Mouse (Mus musculus): ENCODE measurements around the gene Suox.
A peak's percentile ranks its signal among the peaks of the same experiment; 100 is the strongest.
"Not testable (repeated sequence)": the region's sequence is repeated elsewhere in the genome, so short reads cannot be mapped to it uniquely, and the experiment has no call there.

Suox gene

DNA sequence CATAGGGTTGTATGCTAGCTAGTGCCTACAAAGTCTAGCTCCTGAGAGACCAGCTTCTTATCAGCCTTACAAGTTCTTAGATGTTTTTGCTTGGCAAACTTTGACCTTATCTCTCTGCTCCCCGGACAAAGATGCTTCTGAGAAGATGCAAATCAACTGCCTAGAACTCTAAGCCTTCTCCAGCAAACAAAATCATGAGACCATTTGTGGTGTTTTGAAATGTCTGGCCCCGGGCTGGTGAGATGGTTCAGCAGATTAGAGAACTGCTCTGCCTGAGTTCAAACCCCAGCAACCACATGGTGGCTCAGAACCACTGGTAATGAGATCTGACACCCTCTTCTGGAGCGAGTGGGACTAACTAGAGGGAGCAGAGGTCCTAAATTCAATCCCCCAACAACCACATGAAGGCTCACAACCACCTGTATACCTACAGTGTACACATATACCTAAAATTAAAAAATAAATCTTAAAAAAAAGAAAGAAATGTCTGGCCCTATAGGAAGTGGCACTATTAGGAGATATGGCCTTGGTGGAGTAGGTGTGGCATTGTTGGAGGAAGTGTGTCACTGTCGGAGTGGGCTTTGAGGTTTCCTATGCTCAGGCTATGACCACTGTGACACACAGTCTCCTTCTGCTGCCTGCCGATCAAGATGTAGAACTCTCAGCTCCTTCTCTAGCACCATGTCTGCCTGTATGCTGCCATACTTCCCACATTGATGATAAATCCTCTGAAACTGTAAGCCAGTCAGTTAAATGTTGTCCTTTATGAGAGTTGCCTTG is 10.2 kb downstream of the Suox start:
- DNase-seq, result no peak

DNA sequence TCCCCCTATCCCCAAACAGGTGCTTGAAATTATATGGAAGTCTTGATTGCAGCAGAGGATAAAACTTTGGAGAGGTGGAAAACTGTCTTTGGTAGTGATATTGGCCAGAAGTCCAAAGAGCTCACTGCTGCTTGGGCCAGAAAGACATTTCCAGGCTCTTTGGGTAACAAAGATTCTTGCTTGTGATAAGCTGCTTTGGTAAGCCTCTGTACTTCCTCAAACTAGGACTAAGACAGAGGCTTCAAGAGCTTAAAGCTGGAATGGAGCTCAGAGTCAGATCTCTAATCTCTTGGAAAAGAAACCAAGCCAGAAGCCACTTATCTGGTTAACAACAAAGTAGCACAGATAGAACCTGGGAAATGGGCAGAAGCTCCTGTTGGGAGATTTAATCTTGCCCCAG is 11.4 kb downstream of the Suox start:
- DNase-seq, result no peak

DNA sequence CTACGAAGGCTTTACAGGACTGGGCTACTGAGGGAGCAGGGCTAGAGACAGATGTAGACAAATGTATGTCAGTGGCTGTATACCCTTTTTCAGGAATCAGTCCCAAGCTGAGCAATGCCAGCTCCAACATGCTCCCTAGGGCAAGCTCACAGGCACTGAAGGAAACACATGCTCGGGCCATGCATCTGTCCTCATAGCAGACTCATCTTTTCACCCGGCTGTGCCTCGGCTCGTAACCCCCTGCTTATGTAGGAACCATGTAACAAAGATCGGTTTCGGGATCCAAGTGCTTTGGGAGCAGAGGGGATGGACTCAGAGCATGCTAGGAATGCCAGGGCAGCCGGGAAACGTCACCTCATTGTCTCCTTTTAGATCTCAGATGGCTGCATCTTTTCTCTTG is 14.4 kb downstream of the Suox start:
- no peak for DNase-seq

DNA sequence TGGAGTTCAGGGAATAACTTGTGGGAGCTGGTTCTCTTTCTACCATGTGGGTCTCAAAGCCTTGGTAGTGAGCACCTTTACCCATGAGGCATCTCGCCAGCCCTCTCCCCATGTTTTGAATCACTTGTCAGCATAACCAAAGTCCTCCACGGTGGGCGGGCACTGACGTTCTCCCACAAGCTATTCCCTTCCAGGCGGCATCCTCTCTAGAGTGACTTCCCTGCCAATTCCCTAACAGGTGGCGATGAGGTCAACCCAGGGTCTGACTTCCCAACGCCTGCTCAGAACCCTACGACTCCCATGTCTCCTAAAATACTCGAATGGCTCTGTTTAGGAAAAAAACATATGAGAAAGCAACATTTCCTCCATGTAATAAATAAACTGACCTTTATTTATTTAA is 16.0 kb downstream of the Suox start:
- no peak for DNase-seq

DNA sequence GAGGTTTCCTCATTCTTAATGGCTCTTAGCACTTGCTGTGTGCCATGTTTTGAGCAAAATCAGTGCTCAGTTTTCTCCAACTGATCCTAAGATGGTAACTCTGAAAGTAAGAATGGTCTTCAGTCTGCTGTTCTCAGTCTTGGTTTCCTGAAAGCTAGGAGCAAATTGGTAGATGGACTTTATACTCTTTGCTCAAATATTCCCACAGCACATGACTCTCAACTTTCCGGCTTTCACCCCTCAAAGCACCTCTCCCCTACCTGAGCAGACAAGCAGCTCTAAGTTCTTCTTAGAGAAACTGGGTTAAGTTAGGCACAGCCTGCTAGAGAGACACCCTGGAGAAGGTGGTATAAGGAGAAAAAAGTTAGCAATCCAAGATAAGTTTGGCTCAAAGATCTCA is 17.1 kb downstream of the Suox start:
- no peak for DNase-seq

DNA sequence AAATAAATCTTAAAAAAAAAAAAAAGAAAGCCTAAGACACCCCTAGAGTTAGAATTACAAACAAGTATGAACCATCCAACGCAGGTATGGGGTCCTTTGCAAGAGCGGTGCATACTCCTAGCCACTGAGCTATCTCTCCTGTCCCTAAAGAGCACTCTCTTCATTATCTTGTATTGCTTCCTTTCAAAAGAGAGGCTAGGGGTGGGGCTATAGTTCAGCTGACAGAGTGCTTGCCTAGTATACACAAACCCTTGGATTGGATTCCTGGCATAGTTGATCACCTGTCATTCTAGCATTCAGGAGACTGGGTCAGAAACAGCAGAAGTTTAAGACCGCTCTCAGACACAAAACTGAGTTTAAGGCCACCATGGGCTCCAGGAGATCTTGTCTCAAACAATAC is 18.6 kb downstream of the Suox start:
- no peak for DNase-seq

DNA sequence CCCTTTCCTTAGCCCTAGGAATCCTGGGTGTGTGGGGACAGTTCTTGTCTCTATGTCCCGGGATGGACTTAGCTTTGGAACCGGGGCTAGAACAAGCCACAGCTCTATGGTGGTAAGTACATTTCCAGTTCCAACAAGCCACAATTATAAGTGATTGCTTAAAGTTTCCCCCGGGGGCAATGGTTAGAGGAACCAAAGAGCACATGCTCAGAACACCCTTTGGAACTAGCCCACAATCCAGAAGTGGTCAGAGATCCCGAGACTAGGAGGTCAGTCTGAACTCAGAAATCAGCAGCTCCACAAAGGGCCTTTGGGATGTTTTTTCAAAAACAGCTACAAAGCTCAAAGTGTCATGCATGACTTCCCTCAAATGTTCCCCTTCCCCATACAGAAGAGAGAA is 20.0 kb downstream of the Suox start:
- DNase-seq, result no peak

DNA sequence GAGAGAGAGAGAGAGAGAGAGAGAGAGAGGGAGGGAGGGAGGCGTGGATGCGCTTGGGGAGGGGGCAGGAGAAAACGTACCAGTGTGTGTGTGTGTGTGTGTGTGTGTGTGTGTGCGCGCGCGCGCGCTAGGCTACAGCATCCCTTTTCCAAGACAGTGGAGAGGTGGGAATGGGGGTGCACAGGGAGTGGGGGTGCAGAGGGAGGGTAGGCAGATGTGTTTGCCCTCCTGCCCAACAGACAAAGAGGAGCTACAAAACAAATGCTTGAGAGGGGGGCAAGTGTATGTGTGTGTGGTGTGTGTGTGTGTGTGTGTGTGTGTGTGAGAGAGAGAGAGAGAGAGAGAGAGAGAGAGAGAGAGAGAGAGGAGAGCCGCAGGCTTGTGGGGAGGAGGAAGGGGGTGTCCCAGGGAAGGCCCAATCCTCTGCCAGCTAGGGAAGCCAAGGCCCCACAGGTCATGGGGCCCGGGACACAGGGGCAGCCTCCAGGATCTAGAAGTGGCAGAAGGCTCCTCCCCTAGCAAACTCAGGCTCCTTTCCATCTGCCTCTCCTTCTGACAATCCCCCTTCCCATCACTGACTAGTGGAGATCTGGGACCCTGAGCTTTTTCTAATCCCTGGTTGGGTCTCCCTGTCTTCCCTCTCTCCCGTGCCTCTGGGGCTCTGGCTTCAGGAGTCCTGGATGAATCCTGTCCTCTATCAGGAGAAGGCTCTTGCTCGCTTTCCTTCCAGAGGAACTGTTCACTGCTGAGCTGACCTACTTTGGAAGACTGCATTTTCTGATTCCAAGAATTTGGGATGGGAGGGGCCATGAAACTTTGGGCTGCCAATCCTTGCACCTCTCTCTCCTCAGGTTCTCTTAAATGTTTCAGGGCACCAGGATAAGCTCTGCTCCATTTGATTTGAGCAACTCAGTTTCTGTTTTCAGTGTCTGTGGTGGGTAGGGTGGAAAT is 27.5 kb downstream of the Suox start:
- DNase-seq, result peak; percentile 42 to 43

DNA sequence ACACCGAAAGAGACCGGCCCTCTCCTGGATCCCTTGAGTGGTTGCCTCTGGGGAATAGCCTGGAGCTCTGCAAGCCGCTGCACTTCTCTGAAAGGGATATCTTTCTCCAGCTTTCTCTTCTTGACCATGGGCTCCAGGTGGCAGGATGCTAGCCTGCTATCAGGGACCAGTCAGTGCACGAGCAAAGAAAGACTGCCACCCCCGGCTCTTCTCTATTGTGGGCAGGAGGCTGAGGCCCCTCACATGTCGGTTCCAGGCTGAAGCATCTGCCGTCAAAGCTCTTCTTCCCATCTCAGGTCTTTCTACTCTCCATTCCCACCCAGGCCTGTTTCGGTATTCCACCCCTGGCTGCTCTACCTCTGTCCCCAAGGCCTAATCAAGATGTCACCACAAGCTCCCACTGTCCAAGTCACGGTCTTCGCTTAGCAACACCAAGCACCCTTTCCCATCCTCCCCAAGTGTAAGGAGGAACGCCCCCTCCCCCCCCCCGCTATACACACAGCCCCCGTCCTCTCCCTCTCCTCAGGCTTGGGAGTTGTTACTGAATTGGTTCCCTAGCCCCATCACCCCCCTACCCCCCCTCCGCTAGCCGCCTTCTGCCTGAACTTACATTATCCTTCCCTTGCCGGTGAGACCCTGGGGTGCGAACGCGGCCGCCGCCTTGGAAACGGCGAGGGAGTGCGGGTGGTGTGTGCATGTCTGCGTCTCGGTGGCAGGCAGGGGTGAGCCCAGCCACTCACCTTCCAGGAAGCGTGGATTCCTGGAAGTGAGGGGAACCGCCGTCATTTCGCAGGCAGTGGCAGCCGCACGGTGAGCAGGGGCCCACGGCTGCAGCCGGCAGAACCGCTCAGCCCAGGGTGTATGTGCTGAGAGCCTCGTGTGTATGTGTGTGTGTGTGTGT is 28.5 kb downstream of the Suox start, which contains the start of gene Ikzf4:
Gene Ikzf4, minus strand, starts transcription at position 881 of the 901 bp plus-strand sequence.
- peak; percentile 58 to 61 for DNase-seq

DNA sequence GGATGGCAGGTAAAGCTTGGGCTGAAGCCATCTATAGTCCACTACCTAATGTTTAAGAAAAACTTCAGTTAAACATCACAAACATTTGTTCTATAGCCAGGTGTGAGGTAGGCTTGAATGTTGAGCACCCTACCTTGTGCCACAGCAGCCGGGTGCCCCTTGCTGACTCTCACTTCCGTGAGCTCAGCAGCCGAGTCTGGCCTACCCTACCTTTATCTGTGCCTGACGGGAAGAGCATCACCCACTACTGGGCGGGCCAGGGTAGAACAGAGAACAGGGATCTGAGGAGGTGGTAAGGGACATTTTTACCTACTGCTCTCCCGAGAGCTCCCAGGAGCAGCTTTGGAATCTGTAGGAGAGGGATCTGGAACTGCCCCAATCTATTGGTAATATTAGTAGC is 31.1 kb downstream of the Suox start:
- DNase-seq, result no peak

DNA sequence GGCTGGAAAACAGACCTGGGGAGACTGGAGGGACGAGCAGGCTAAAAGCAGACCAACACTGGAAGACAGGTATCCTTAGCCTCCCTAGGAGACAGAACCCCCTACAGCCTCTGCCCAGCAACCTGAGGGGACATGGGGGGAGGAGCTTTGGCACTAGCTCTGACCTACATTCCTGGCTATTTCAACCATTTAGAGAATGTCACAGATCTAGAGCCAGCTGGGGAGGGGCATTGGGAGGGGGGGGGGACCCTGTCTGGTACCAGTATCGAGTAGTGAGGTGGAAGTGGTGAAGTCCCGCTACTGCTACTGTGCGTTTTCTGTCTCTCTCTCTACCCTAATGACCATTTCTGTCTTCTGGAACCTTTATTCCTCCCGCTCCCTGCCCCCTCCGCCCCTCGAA is 32.0 kb downstream of the Suox start:
- DNase-seq, result no peak

DNA sequence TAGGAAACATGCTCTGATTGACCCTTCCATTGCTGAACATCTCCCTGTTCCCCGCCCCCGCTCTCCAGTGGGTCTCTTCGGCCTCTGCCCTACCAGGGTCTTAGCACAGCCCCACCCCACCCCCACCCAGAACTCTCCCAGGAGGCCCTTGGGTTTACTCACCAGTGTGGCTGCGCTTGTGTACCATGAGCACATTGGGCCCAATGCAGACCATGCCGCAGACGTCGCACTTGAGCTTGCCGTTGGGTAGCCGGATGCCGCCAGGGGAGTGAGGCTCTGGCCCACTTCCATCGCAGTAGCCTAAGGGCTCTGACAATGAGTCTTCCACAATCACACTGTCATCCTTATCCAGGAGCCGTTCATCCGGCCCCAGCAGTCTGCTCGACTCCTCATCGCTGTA is 33.0 kb downstream of the Suox start:
- DNase-seq, result no peak

DNA sequence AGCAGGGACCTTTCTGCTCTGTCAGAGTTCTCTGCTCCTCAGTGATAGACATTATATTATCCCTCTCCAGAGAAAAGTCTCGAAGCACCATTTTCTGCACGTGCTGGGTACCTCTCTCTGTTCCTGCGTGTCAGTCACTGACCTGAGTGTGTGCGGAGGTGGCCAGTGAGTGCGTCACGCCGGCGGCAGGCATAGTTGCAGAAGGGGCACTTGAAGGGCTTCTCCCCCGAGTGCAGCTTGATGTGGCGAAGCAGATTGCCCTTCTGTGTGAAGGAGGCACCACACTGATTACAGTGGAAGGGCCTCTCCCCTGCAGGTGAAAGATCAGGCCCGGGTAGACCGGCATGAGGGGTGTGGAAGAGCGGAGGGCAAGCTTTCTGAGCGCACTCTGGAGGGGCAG is 33.9 kb downstream of the Suox start:
- no peak for DNase-seq

DNA sequence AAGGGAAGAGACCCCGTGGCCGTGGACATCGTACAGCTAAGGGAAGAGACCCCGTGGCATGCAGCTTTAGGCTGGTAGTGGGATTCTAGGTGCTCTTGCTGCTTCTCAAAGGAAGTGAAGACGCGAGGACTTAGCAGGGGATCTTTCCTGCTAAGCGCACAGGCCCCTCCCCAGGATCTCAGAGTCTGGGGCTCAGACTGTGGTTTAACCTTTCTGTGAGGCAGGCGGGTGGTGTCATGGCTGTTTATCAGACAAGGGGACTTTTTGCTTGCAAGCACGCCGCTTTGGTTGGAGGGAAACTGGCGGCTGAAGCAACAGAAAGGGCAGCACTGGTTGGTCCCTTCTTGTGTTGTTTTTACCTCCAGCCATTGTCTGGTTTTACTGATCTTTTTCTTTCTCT is 36.9 kb downstream of the Suox start:
- no peak for DNase-seq

DNA sequence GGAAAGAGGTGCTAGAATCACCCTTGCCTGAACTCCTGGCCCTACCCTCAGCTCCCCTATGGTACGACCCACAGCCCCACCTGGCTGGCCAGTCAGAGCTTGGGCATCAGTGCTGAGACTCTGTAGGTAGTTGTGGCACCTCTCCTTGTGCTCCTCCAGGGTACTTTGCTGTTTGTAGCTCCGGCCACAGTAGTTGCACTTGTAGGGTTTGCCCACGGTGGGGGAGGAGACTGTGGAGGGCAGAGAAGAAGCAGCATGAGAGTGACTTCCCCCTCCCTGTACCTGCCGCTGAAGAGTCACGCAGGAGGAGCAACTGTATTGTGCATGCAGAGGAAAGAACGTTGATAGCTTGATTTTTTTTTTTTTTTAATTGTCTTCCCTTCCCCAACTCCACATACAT is 37.3 kb downstream of the Suox start:
- DNase-seq, result no peak

DNA sequence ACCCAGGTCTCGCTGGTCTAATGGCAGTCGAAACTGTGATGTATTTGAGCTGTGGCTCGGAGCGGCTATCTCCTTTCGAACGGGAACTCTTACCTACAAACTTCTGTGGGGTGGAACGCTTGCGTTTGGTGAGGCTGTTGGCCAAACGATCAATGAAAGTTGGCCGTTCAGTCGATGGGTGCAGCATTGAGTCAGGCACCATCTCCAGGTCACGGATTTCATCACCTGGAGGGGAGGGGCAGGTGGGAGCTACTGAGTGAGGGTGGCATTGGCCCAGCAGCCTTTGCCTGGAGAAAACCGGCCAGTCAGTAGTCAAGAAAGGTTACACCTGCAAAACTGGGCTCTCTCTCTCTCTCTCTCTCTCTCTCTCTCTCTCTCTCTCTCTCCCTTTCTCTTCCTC is 38.2 kb downstream of the Suox start:
- DNase-seq, result no peak

DNA sequence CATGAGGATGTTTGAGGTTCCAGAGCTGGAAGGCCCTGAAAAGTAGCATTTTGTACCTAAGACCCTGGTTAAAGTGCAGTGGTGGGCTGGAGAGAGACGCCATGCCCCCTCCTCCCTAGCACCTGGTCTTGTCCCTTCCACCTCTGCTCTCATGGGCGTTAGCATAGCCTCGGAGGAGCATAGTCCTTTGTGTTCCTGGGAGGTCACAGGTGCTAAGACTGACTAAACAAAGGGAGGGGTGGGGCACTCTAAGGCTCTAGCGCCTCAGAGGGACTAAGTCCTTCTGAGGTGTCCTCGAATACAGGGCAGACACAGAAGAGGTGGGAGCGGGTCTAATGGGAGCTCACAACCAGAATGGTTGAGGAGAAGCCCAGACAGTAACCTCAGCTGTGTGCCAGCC is 42.3 kb downstream of the Suox start:
- DNase-seq, result no peak

DNA sequence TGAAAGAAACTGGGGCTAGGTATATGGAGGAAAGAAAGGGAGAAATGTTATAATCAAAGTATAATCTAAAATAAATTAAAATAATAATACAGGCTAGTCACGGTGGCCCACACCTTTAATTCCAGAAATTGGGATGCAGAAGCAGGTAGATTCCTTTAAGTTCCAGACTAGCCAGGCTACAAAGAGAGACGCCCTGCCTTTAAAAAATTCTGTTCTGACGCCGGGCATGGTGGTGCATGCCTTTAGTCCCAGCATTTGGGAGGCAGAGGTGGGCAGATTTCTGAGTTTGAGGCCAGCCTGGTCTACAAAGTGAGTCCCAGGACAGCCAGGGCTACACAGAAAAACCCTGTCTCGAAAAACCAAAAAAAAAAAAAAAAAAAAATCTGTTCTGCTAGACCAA is 43.6 kb downstream of the Suox start:
- not testable (repeated sequence) for DNase-seq

DNA sequence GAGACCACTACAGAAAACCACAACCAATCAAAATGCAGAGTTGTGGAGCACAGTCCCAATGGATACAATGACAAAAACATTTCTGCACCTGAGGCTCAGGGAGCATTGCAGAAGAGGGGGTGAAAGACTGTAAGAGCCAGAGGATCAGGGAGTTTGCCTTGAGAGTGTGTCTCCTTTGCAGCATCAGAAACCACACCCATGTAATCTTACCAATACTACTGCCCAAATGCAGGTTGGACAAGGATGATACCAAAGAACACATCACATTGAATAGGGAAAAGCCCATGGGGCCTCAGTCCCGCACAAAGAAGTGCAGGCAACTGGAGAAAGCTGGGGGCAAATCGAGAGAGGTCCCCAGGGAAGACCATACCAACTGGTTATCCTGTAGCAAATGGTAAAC is 44.1 kb downstream of the Suox start:
- no peak for DNase-seq

DNA sequence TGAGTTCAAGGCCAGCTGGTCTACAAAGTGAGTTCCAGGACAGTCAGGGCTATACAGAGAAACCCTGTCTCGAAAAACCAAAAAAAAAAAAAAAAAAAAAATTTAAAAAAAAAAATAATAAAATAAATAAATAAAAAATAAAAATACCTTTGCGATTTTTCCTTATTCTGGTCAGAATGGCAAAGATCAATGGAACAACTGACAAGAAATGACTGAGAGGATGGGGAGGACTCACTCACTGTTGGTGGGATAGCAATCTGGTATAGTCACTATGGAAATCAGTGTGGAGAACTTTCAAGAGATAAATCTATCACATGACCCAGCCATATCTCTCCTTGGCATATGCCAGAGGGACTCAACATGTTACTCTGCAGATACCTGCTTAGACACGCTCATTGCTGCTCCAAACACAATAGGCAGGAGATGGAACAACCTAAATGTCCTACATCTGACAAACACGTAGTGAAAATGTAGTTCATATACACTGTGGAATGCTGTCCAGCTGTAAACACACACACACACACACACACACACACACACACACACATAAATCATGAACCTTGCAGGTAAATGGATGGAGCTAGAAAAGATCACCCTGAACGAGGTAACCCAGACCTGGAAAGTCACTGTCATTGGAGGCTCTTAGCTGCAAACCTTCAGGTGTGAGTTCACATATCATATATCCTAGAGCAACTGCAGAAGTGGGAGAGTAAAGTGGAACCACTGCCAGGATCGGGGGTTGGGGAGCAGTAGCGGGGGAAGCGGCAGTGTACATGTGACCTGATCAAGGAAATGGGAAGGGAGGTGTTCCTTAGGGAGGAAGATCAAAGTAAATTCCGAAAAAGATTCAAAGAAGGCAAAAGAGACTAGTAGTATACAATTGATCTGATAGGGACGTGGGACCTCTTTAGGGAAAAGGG is 46.2 kb downstream of the Suox start:
- no peak for DNase-seq
